In the genomic region with DNA sequence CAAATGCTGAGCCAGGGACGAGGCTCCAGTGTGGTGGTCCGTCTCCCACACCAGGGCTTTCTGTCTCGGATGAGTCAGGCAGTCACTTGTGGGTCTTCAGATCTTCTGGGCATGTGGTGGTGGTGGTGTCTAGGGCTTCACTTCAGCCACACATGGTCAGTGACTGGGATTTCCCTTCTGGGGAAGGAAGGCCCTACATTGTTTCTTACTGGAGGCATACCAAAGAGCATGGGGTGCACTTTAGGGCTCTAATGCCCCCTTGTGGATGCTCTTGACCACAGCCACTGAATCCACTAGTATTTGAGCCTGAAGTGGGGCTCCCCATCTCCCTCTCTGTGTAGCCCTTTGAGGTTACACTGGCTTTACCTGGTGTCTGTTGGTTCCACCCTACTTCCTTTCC, we compare ENCODE assay signal across 9 mouse cellular contexts. TPM values are rescaled to one million over a fixed set of nuclear protein-coding genes. Genes with fewer than 3 reads are reported as not detected.
DNase-seq lines count a peak whose midpoint lies in the region; ATAC-seq and TF ChIP-seq lines count a peak whose summit lies in the region.
"Had no signal": no experiment of that assay in that cellular context is flagged by ENCODE, and none has a peak within 500 bp of the region (broad histone marks: within the 10 kb centered on the region; RNA-seq: fewer than 3 reads in every experiment).

No protein-coding gene starts in this region.

- peak; percentile 70 for TF ChIP-seq RAD21 in CH12.LX (IDR thresholded peaks at IDR 0.05; ENCODE audit: low read depth, low read length)

- no peaks in the 10 kb centered on the region for H3K27me3 ChIP-seq in intestine, embryonic 16.5 days (replicated peaks; ENCODE audit: control insufficient read depth, insufficient read depth, low read length)
- no peaks in the 10 kb centered on the region for H3K27me3 ChIP-seq in intestine, embryonic 15.5 days (replicated peaks)
- peaks cover 73% of the 10 kb centered on the region for H3K27me3 ChIP-seq in CH12.LX (replicated peaks)
- no peaks in the 10 kb centered on the region for H3K27me3 ChIP-seq in forebrain, embryonic 15.5 days

- in situ Hi-C loops in CH12.LX (cut with MboI; ENCODE audit: low pct_ligation_motif_present, low pct_unique_long_range_greater_than_20kb, low sequenced_read_pairs), result no loop called here

- H3K4me1 ChIP-seq in intestine, embryonic 16.5 days (ENCODE audit: control insufficient read depth, insufficient read depth, low read length), result peaks cover 5% of the 10 kb centered on the region; the same call in 1 of the 2 replicates
- peaks cover 8% of the 10 kb centered on the region for H3K4me1 ChIP-seq in intestine, embryonic 15.5 days (replicated peaks)
- no peaks in the 10 kb centered on the region for H3K4me1 ChIP-seq in CH12.LX (ENCODE audit: control insufficient read depth in 1 of 2, insufficient read depth in 2 of 2)
- H3K4me1 ChIP-seq in forebrain, embryonic 15.5 days, result no peaks in the 10 kb centered on the region

- dilution Hi-C loops in CH12.LX (cut with MboI; ENCODE audit: extremely low pct_ligation_motif_present, extremely low pct_unique_long_range_greater_than_20kb, low sequenced_read_pairs), result no loop called here

- no peak overlapping the region for H3K27ac ChIP-seq in intestine, embryonic 16.5 days (ENCODE audit: low read length)
- H3K27ac ChIP-seq in intestine, embryonic 15.5 days, result no peak overlapping the region
- no peak overlapping the region for H3K27ac ChIP-seq in CH12.LX (ENCODE audit: insufficient read depth, low read depth)
- H3K27ac ChIP-seq in forebrain, embryonic 15.5 days (replicated peaks), result no peak overlapping the region

- 92% methylated on average over 3 of the region's 3 CpGs for WGBS in intestine, embryonic 16.5 days
- WGBS in intestine, embryonic 15.5 days, result 89% methylated on average over 3 of the region's 3 CpGs
- WGBS in forebrain, embryonic 15.5 days, result 92% methylated on average over 3 of the region's 3 CpGs

- H3K4me3 ChIP-seq in intestine, embryonic 16.5 days (ENCODE audit: low read length), result no peak overlapping the region
- no peak overlapping the region for H3K4me3 ChIP-seq in intestine, embryonic 15.5 days (replicated peaks)
- no peak overlapping the region for H3K4me3 ChIP-seq in CH12.LX (replicated peaks in 1 of 3; ENCODE audit: low read depth in 2 of 3, low read length in 2 of 3, poor library complexity in 1 of 3)
- H3K4me3 ChIP-seq in forebrain, embryonic 15.5 days, result no peak overlapping the region

- H3K4me2 ChIP-seq in intestine, embryonic 16.5 days (ENCODE audit: low read depth, low read length), result no peak overlapping the region
- H3K4me2 ChIP-seq in intestine, embryonic 15.5 days (replicated peaks), result no peak overlapping the region
- H3K4me2 ChIP-seq in CH12.LX (ENCODE audit: insufficient read depth, low read depth, poor library complexity, severe bottlenecking), result no peak overlapping the region
- H3K4me2 ChIP-seq in forebrain, embryonic 15.5 days (replicated peaks), result no peak overlapping the region

- TF ChIP-seq POLR2A in CH12.LX (IDR thresholded peaks at IDR 0.05; ENCODE audit: low read depth, low read length), result no peak

- H3K79me2 ChIP-seq in CH12.LX (replicated peaks; ENCODE audit: control insufficient read depth, extremely low read depth, insufficient read depth, poor library complexity, severe bottlenecking), result no peaks in the 10 kb centered on the region

- ATAC-seq in intestine, embryonic 16.5 days, result peak; percentile 16; the same call in 1 of the 2 replicates
- ATAC-seq in intestine, embryonic 15.5 days, result no peak
- ATAC-seq in forebrain, embryonic 15.5 days (replicated peaks), result 0 out of 2 replicates have a peak, but pooled peaks have one; percentile 41

- DNase-seq in CH12.LX (ENCODE audit: extremely low read depth), result peak; percentile 24
- DNase-seq in adrenal gland, postnatal 25 days, result peak; percentile 22
- peak; percentile 55 to 74 for DNase-seq in kidney, postnatal 36 days
- peak; percentile 28 for DNase-seq in retina, postnatal 7 days (ENCODE audit: low read depth, low spot score)
- DNase-seq in spleen, postnatal 10 days (ENCODE audit: low spot score in 2 of 2), result no peak

- TF ChIP-seq EP300 in CH12.LX (IDR thresholded peaks at IDR 0.05; ENCODE audit: low read length), result no peak

- H3K36me3 ChIP-seq in intestine, embryonic 16.5 days (ENCODE audit: control insufficient read depth, insufficient read depth, low read length), result no peaks in the 10 kb centered on the region
- no peaks in the 10 kb centered on the region for H3K36me3 ChIP-seq in intestine, embryonic 15.5 days
- H3K36me3 ChIP-seq in CH12.LX (replicated peaks in 1 of 2; ENCODE audit: control insufficient read depth in 1 of 2, insufficient read depth in 1 of 2, low read length in 1 of 2), result no peaks in the 10 kb centered on the region
- no peaks in the 10 kb centered on the region for H3K36me3 ChIP-seq in forebrain, embryonic 15.5 days

- TF ChIP-seq CTCF in CH12.LX (conservative IDR thresholded peaks at IDR 0.05 in 1 of 2, IDR thresholded peaks at IDR 0.05 in 1 of 2; ENCODE audit: low read depth in 2 of 2, low read length in 2 of 2), result peak; percentile 29 to 76; a peak in 3 of 4 replicates

- H3K9me3 ChIP-seq in intestine, embryonic 16.5 days (ENCODE audit: control insufficient read depth, low read length), result no peaks in the 10 kb centered on the region
- no peaks in the 10 kb centered on the region for H3K9me3 ChIP-seq in intestine, embryonic 15.5 days
- H3K9me3 ChIP-seq in CH12.LX (replicated peaks; ENCODE audit: low read length), result no peaks in the 10 kb centered on the region
- H3K9me3 ChIP-seq in forebrain, embryonic 15.5 days, result no peaks in the 10 kb centered on the region

- H3K9ac ChIP-seq in intestine, embryonic 16.5 days (ENCODE audit: low read depth, low read length), result no peak overlapping the region
- H3K9ac ChIP-seq in intestine, embryonic 15.5 days, result no peak overlapping the region
- H3K9ac ChIP-seq in CH12.LX (ENCODE audit: insufficient read depth, low read depth), result no peak overlapping the region
- no peak overlapping the region for H3K9ac ChIP-seq in forebrain, embryonic 15.5 days (replicated peaks)

TF ChIP-seq in CH12.LX, 34 proteins besides CTCF, POLR2A, EP300 and RAD21:
- TF ChIP-seq ZKSCAN1 (IDR thresholded peaks at IDR 0.05; ENCODE audit: borderline replicate concordance, low read depth, low read length) (no peak), SMC3 (IDR thresholded peaks at IDR 0.05; ENCODE audit: low read depth, low read length) (peak; percentile 67)

RNA-seq across cellular contexts. Expression of a gene that starts 47.9 kb away (rescaled TPM):
- polyA plus RNA-seq in intestine, embryonic 16.5 days (2015; fragmentation: Nextera tagmentation; extraction: Ambion mirVana), result not detected in 2 replicates
- not detected in 2 replicates for polyA plus RNA-seq in intestine, embryonic 15.5 days (2015; fragmentation: Nextera tagmentation; extraction: Ambion mirVana)
- total RNA-seq in CH12.LX (2012; rRNA removed) (not detected in 2 replicates), CH12.LX (2014; rRNA removed) (not detected in 2 replicates)
- polyA plus RNA-seq in CH12.LX (2012; ENCODE audit: insufficient read length, low read depth), result not detected in 2 replicates
- total RNA-seq in adrenal gland, postnatal 25 days (2021), result not detected in 2 replicates
- polyA plus RNA-seq in forebrain, embryonic 15.5 days (2015; fragmentation: Nextera tagmentation; extraction: Ambion mirVana), result not detected in 2 replicates
- total RNA-seq: layer of hippocampus, adult 8-10 months had no signal

RNA-seq across cellular contexts. Expression of a gene that starts 57.1 kb away (rescaled TPM):
- polyA plus RNA-seq in intestine, embryonic 16.5 days (2015; fragmentation: Nextera tagmentation; extraction: Ambion mirVana), result 3.3 and 6.4 TPM in 2 replicates
- polyA plus RNA-seq in intestine, embryonic 15.5 days (2015; fragmentation: Nextera tagmentation; extraction: Ambion mirVana), result 3.2 and 9.4 TPM in 2 replicates
- total RNA-seq in CH12.LX (2012; rRNA removed) (0.08 TPM in 1 of 2 replicates, not detected in the other), CH12.LX (2014; rRNA removed) (not detected in 2 replicates)
- polyA plus RNA-seq in CH12.LX (2012; ENCODE audit: insufficient read length, low read depth), result not detected in 2 replicates
- 1.00 TPM in 1 of 2 replicates, not detected in the other for total RNA-seq in adrenal gland, postnatal 25 days (2021)
- 0.14 TPM in 1 of 2 replicates, not detected in the other for polyA plus RNA-seq in forebrain, embryonic 15.5 days (2015; fragmentation: Nextera tagmentation; extraction: Ambion mirVana)
- total RNA-seq: layer of hippocampus, adult 8-10 months had no signal

Comparison
In these comparisons a context has a peak if more than half of its experiments do, and no peak if none do; other contexts are left out.
1. DNase-seq: peak in CH12.LX (single experiment), adrenal gland, postnatal 25 days (single experiment), kidney, postnatal 36 days (2 of 2) and retina, postnatal 7 days (single experiment); none in spleen, postnatal 10 days (0 of 2).